Mouse (Mus musculus) c-Kit-positive CD71-positive TER-119-negative erythroid progenitor cells, embryonic 14.5 days (primary cell): ENCODE data around the gene Hmgcl.
A peak's percentile ranks its signal among the peaks of the same experiment; 100 is the strongest.
"Not testable (repeated sequence)": the region's sequence is repeated elsewhere in the genome, so short reads cannot be mapped to it uniquely, and the experiment has no call there.

Experiments
- DNase-seq: peaks from one replicate; pipeline ENCODE4 v3.0.0-alpha.2; 2013; ENCODE audit warnings: low read depth

The Hmgcl gene

GRCm38 (mm10) chr4:135961709-135962108, 15.5 kb downstream of the Hmgcl start:
- no peak for DNase-seq

GRCm38 (mm10) chr4:135962198-135962597, 15.9 kb downstream of the Hmgcl start:
- DNase-seq: no peak

- no peak for DNase-seq
Measured at GRCm38 (mm10) chr4:135962946-135963345, 16.7 kb downstream of the Hmgcl start.

GRCm38 (mm10) chr4:135963457-135964193, 17.4 kb downstream of the Hmgcl start, which contains the start of gene Gale:
TSS of gene Gale (plus strand) at chr4:135963727.
- peak; percentile 98 for DNase-seq

- no peak for DNase-seq
Measured at GRCm38 (mm10) chr4:135964426-135964825, 18.2 kb downstream of the Hmgcl start.

- no peak for DNase-seq
Measured at GRCm38 (mm10) chr4:135965113-135965512, 18.9 kb downstream of the Hmgcl start.

GRCm38 (mm10) chr4:135966283-135966682, 20.0 kb downstream of the Hmgcl start:
- no peak for DNase-seq

GRCm38 (mm10) chr4:135967086-135967760, 21.0 kb downstream of the Hmgcl start:
- no peak for DNase-seq

GRCm38 (mm10) chr4:135968271-135968869, 22.1 kb downstream of the Hmgcl start:
- no peak for DNase-seq

- no peak for DNase-seq
Measured at GRCm38 (mm10) chr4:135969070-135969750, 23.0 kb downstream of the Hmgcl start.

- no peak for DNase-seq
Measured at GRCm38 (mm10) chr4:135970585-135970984, 24.3 kb downstream of the Hmgcl start.

- DNase-seq: no peak
Measured at GRCm38 (mm10) chr4:135971805-135972555, 25.7 kb downstream of the Hmgcl start.

- DNase-seq: peak; percentile 63
Measured at GRCm38 (mm10) chr4:135972556-135972906, 26.3 kb downstream of the Hmgcl start, which contains the start of gene Lypla2. TSS of gene Lypla2 (minus strand) at chr4:135972626.

GRCm38 (mm10) chr4:135972911-135973811, 26.9 kb downstream of the Hmgcl start:
- DNase-seq: no peak

- DNase-seq: no peak
Measured at GRCm38 (mm10) chr4:135976146-135976545, 29.9 kb downstream of the Hmgcl start.

GRCm38 (mm10) chr4:135980223-135980622, 34.0 kb downstream of the Hmgcl start:
- not testable (repeated sequence) for DNase-seq

- DNase-seq: no peak
Measured at GRCm38 (mm10) chr4:135981524-135982063, 35.3 kb downstream of the Hmgcl start.

- DNase-seq: no peak
Measured at GRCm38 (mm10) chr4:135984556-135984955, 38.3 kb downstream of the Hmgcl start.

- peak; percentile 82 for DNase-seq
Measured at GRCm38 (mm10) chr4:135985193-135985592, 38.9 kb downstream of the Hmgcl start.

GRCm38 (mm10) chr4:135985769-135986168, 39.5 kb downstream of the Hmgcl start:
- DNase-seq: no peak
